Mouse (Mus musculus): Measurements from ENCODE around the gene Dap.

DNA sequence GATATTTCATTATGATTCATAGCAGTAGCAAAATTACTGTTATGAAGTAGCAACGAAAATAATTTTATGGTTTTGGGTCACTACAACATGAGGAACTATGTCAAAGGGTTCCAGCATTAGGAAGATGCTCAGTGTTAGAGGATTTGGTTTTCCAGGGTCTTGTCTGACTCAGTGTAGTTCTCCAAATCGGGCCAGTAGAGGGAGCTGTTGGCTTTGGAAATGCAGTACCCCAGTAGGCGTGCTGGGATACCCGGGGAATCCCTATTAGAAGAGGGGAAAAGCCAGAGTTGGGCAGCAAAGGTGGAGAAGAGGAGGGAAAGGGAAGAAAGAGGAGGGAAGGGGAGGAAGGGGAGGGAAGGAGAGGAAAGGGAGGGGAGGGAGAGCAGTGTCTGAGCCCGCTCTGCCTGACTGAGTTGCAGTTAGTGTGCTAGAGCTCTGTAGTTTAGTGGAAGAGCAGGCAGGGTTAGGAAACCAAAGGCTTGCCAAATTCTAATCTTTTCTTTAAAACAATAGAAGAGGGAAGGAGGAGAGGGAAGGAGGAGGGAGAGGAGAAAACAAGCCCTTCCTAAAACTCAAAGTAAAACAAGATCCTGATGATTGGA lies 91.6 kb downstream of the Dap start:
- TF ChIP-seq POLR2A (IDR thresholded peaks at IDR 0.05; ENCODE audit: low read depth, low read length) (no peak), CTCF (IDR thresholded peaks at IDR 0.05; ENCODE audit: extremely low read depth, insufficient read length, insufficient replicate concordance, low read depth, low read length) (peak; percentile 63; the same call in 1 of the 2 replicates)
